Mouse (Mus musculus): ENCODE measurements around the gene Plxnc1. TPM values are rescaled to one million over a fixed set of nuclear protein-coding genes. Genes with fewer than 3 reads are reported as not detected.

Plxnc1 gene
- polyA plus RNA-seq, 1 experiment from 2014 or later = 6.7 TPM

DNA sequence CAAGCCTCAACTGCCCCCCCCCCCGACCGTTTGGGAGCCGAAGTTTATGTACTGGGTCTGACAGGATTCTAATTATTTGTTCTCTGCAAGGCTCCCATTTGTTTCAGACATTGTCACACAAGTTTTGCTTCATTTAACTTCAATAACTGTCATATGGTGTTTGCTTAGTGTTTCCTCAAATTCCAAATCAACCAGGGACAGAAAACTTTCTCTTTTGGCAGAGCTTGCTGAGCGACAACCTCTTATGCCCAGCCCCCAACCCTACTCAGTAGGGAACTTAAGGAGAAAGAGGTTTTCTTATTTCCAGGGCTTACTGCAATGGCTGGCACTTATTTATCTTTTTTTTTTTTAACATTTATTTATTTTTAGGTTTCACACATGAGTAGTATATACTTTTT, 30.5 kb upstream of the Plxnc1 start:
- H3K9ac ChIP-seq = no peak overlapping the region
- H3K4me3 ChIP-seq = no peak overlapping the region
- H3K4me2 ChIP-seq = no peak overlapping the region
- no peaks in the 10 kb centered on the region for H3K27me3 ChIP-seq (replicated peaks)
- 0 out of 2 replicates have a peak, but pooled peaks cover 3% of the 10 kb centered on the region for H3K9me3 ChIP-seq (replicated peaks)
- 68% methylated on average over 4 of the region's 4 CpGs for WGBS
- H3K36me3 ChIP-seq = no peaks in the 10 kb centered on the region
- 0 out of 2 replicates have a peak, but pooled peaks cover 4% of the 10 kb centered on the region for H3K4me1 ChIP-seq (replicated peaks)
- ATAC-seq (ENCODE audit: insufficient number of reproducible peaks, low FRiP score) = no peak
- H3K27ac ChIP-seq (ENCODE audit: poor library complexity, severe bottlenecking) = no peak overlapping the region

DNA sequence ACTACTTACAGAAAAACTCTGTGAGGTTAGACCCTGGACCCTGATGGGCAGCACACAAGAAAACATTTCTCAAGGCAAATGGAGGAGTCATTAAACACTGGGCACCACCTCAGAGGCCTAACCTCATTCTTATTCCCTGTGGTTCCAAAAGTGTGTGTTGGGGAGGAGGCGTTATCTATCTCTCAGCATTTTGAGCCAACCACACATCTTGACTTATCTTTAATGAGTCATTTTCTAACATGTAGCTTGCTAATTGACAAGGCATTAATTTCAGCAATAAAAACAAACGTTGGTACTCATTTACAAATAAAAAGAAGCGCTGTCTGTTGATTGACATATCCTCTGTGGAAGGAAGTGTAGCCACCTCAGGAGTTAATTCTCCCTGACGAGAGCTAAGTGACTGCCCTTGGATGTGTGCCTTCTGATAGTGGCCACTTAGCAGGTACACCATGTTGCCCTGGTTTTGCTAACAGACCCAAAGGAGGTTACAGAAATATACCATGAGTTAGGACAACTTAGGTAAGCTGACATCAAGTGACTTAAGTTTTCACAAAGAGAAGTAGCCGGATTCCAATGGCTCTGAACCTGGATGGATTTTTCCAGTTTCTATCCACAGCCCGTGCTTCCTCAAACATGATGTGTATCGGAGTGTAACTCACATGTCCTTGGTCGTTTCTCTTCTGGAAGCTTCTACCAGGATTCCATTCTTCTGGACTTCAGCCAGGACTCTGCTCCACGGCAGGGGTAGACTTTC, 29.9 kb upstream of the Plxnc1 start:
- WGBS = 54% methylated on average over 9 of the region's 9 CpGs
- no peak for ATAC-seq (ENCODE audit: insufficient number of reproducible peaks, low FRiP score)
- Histone ChIP-seq H3K27ac (ENCODE audit: poor library complexity, severe bottlenecking) (no peak overlapping the region), H3K4me1 (replicated peaks) (0 out of 2 replicates have a peak, but pooled peaks cover 4% of the 10 kb centered on the region), H3K9ac (no peak overlapping the region), H3K4me3 (no peak overlapping the region), H3K36me3 (no peaks in the 10 kb centered on the region), H3K9me3 (replicated peaks) (0 out of 2 replicates have a peak, but pooled peaks cover 3% of the 10 kb centered on the region), H3K4me2 (no peak overlapping the region), H3K27me3 (replicated peaks) (no peaks in the 10 kb centered on the region)

DNA sequence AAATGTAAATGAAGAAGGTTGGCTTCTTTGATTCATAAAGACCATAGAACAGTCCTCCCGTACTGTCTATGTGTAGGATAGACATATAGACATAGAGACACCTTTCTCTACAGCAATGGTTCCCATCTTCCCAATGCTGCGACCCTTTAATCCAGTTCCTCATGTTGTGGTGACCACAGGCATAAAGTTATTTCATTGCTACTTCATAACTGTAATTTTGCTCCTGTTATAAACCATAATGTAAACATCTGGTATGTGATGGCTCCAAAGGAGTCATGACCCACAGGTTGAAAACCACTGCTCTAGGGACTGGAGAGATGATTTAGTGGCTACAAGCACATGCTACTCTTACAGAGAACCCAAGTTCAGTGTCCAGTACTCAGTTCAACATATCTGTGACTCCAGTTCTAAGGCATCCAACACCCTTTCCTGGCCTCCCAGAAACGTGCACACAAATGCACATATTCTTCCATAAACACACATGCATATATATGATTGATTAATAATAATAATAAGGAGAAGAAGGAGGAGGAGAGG, 27.1 kb upstream of the Plxnc1 start:
- 64% methylated on average over 3 of the region's 3 CpGs for WGBS
- H3K27me3 ChIP-seq (replicated peaks) = no peaks in the 10 kb centered on the region
- H3K4me2 ChIP-seq = no peak overlapping the region
- no peak overlapping the region for H3K4me3 ChIP-seq
- H3K9ac ChIP-seq = no peak overlapping the region
- 0 out of 2 replicates have a peak, but pooled peaks cover 4% of the 10 kb centered on the region for H3K4me1 ChIP-seq (replicated peaks)
- no peak for ATAC-seq (ENCODE audit: insufficient number of reproducible peaks, low FRiP score)
- H3K36me3 ChIP-seq = no peaks in the 10 kb centered on the region
- 0 out of 2 replicates have a peak, but pooled peaks cover 3% of the 10 kb centered on the region for H3K9me3 ChIP-seq (replicated peaks)
- no peak overlapping the region for H3K27ac ChIP-seq (ENCODE audit: poor library complexity, severe bottlenecking)

DNA sequence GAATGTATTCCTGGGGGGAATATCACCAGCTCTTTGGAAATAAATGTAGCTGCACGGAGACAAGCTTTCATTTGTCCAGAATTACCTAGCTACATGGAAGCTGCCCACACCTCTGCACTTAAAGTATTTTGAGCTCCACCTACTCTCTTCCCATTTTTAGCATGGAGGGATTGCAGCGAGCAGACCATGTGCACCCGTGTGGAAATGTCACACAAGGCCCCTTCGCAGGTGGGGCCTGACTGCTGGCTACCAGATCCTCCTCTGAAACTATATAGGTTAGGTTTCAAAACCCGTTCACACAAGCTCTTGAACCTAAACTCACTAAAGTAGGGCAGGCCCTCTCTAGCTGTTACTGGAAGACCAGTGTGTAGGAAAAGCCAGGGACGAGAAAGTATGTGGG, 25.6 kb upstream of the Plxnc1 start:
- Histone ChIP-seq H3K27ac (ENCODE audit: poor library complexity, severe bottlenecking) (no peak overlapping the region), H3K27me3 (replicated peaks) (no peaks in the 10 kb centered on the region), H3K4me1 (replicated peaks) (0 out of 2 replicates have a peak, but pooled peaks cover 4% of the 10 kb centered on the region), H3K36me3 (no peaks in the 10 kb centered on the region), H3K9ac (no peak overlapping the region), H3K9me3 (replicated peaks) (0 out of 2 replicates have a peak, but pooled peaks cover 3% of the 10 kb centered on the region), H3K4me3 (no peak overlapping the region), H3K4me2 (no peak overlapping the region)
- 74% methylated on average over 6 of the region's 6 CpGs for WGBS
- ATAC-seq (ENCODE audit: insufficient number of reproducible peaks, low FRiP score) = no peak

DNA sequence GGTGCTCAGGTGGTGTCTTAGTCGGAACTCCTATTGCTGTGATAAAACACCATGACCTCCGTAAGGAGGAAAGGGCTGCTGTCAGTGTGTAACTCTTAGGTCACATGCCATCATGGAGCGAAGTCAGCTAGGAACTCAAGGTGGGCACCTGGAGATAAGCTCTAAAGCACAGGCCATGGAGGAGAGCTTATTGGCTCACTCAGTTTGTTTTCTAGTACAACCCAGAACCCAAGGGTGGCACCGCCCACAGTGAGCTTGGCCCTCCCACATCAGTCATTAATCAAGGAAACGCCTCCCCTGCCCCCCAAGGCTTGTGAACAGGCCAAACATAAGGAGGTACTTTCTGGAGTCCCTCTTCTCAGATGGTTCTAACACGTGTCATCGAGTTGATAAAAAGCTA, 22.8 kb upstream of the Plxnc1 start:
- peaks cover 5% of the 10 kb centered on the region; the same call in 1 of the 2 replicates for H3K9me3 ChIP-seq (replicated peaks)
- H3K4me2 ChIP-seq = no peak overlapping the region
- H3K4me1 ChIP-seq (replicated peaks) = no peaks in the 10 kb centered on the region
- H3K4me3 ChIP-seq = no peak overlapping the region
- ATAC-seq (ENCODE audit: insufficient number of reproducible peaks, low FRiP score) = no peak
- H3K36me3 ChIP-seq = no peaks in the 10 kb centered on the region
- no peaks in the 10 kb centered on the region for H3K27me3 ChIP-seq (replicated peaks)
- no peak overlapping the region for H3K9ac ChIP-seq
- 79% methylated on average over 7 of the region's 7 CpGs for WGBS
- H3K27ac ChIP-seq (ENCODE audit: poor library complexity, severe bottlenecking) = no peak overlapping the region

DNA sequence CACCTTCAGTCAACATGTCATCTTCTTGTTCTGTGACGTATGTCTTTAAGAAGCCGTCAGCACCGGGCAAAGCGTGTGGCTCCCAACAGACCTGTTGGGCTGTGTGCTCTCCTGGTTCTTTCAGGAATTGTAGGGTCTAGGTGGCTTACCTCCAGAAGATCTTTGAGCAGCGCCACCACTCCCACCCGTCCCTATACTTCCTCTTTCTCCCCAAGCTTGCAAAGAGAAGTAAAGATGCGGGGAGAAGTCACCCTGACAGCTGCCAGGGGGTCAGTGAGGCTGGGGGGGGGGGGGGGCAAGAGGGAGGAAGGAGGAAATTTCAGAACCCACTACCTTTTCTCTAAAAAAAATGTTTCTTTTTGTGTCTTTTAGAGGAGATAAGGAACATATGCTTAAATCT, 22.2 kb upstream of the Plxnc1 start:
- H3K4me3 ChIP-seq = no peak overlapping the region
- H3K9ac ChIP-seq = no peak overlapping the region
- no peak overlapping the region for H3K27ac ChIP-seq (ENCODE audit: poor library complexity, severe bottlenecking)
- H3K4me2 ChIP-seq = no peak overlapping the region
- no peaks in the 10 kb centered on the region for H3K36me3 ChIP-seq
- 87% methylated on average over 7 of the region's 7 CpGs for WGBS
- peaks cover 5% of the 10 kb centered on the region; the same call in 1 of the 2 replicates for H3K9me3 ChIP-seq (replicated peaks)
- H3K4me1 ChIP-seq (replicated peaks) = no peaks in the 10 kb centered on the region
- no peak for ATAC-seq (ENCODE audit: insufficient number of reproducible peaks, low FRiP score)
- H3K27me3 ChIP-seq (replicated peaks) = no peaks in the 10 kb centered on the region

DNA sequence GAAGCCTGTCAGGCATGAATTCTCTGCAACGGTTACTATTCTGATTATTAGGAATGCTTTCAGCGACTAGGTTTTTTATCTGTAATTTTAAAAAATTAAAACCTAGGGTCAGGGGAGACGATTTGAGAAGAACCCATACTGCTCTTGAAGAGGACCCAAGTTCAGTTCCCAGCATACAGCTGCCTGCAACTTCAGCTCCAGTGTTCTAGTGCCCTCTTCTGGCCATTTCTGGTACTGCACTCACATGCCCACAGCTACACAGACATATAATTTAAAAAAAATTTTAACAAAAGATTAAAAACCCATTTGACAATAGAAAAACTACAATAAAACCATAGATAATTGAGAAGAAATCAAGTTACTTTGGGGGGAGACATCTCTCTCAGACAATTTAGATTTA, 20.5 kb upstream of the Plxnc1 start:
- Histone ChIP-seq H3K9me3 (replicated peaks) (peaks cover 5% of the 10 kb centered on the region; the same call in 1 of the 2 replicates), H3K36me3 (no peaks in the 10 kb centered on the region), H3K27me3 (replicated peaks) (no peaks in the 10 kb centered on the region), H3K9ac (no peak overlapping the region), H3K4me3 (no peak overlapping the region), H3K4me1 (replicated peaks) (no peaks in the 10 kb centered on the region), H3K27ac (ENCODE audit: poor library complexity, severe bottlenecking) (no peak overlapping the region), H3K4me2 (no peak overlapping the region)
- no peak for ATAC-seq (ENCODE audit: insufficient number of reproducible peaks, low FRiP score)
- 83% methylated on average over 3 of the region's 3 CpGs for WGBS

DNA sequence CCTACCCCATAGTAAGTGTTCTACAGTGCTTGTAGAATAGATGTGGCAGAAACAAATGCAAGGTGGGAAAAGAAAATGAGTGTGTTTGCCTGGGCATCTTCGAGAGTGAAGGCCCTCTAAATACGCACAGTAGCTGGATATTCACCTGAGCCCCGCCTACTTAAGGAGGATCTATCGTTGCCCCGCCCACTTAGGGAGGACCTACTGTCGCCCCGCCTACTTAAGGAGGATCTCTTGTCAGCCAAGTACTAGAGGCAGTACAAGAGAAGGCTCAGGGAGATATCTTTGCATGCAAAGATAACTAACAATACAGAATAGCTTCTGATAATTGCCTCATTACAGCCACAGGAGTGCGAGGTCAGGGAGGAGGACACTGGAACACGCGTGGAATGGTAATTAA, 17.4 kb upstream of the Plxnc1 start:
- H3K4me3 ChIP-seq = no peak overlapping the region
- H3K27ac ChIP-seq (ENCODE audit: poor library complexity, severe bottlenecking) = no peak overlapping the region
- no peak overlapping the region for H3K9ac ChIP-seq
- no peak overlapping the region for H3K4me2 ChIP-seq
- no peaks in the 10 kb centered on the region for H3K4me1 ChIP-seq (replicated peaks)
- 70% methylated on average over 10 of the region's 10 CpGs for WGBS
- ATAC-seq (ENCODE audit: insufficient number of reproducible peaks, low FRiP score) = no peak
- H3K36me3 ChIP-seq = no peaks in the 10 kb centered on the region
- H3K27me3 ChIP-seq (replicated peaks) = no peaks in the 10 kb centered on the region
- peaks cover 5% of the 10 kb centered on the region; the same call in 1 of the 2 replicates for H3K9me3 ChIP-seq (replicated peaks)

DNA sequence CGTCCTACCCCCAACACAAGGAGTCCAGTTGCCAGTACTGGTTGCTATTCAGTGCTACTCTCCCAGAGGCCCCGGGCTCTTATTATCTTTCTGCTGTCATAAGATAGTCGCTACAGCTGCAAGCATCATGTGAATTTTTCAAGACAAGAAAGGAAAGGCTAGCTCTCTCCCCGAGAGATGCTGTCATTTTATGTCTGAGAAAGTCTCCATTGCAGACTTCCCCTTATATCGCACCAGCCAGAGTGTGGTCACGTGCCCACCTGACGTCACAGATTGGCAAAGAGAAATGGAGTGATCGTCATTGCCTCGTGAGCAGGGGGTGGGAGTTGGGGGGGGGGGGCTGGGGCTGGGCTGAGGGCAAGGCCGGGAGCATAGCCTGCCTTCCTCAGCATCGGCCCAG, 16.6 kb upstream of the Plxnc1 start:
- Histone ChIP-seq H3K27ac (ENCODE audit: poor library complexity, severe bottlenecking) (no peak overlapping the region), H3K36me3 (no peaks in the 10 kb centered on the region), H3K4me2 (no peak overlapping the region), H3K4me1 (replicated peaks) (no peaks in the 10 kb centered on the region), H3K9ac (no peak overlapping the region), H3K4me3 (no peak overlapping the region), H3K9me3 (replicated peaks) (peaks cover 5% of the 10 kb centered on the region; the same call in 1 of the 2 replicates), H3K27me3 (replicated peaks) (no peaks in the 10 kb centered on the region)
- 68% methylated on average over 11 of the region's 11 CpGs for WGBS
- ATAC-seq (ENCODE audit: insufficient number of reproducible peaks, low FRiP score) = no peak

DNA sequence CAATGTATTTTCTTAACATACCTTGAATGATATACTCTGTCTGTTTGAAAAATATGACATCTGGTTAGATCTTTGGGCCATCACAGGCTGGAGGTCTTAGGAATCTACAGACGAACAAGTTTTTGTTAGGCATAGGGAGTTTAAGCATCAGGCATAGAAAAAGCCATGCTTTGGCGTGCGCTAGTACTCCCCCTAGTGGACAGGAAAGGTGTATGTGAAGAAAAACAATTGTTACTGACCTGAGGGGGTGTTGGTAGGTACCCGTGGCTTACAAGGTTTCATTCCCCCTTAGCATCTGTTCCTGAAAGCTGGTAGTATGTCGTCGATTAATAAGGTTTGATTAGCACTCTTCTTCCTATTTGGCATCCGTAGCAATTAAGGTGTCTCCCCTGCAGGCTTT, 13.7 kb upstream of the Plxnc1 start:
- Histone ChIP-seq H3K9ac (no peak overlapping the region), H3K27me3 (replicated peaks) (no peaks in the 10 kb centered on the region), H3K27ac (ENCODE audit: poor library complexity, severe bottlenecking) (no peak overlapping the region), H3K9me3 (replicated peaks) (no peaks in the 10 kb centered on the region), H3K36me3 (no peaks in the 10 kb centered on the region), H3K4me2 (no peak overlapping the region), H3K4me1 (replicated peaks) (no peaks in the 10 kb centered on the region), H3K4me3 (no peak overlapping the region)
- WGBS = 12% methylated on average over 7 of the region's 7 CpGs
- no peak for ATAC-seq (ENCODE audit: insufficient number of reproducible peaks, low FRiP score)

DNA sequence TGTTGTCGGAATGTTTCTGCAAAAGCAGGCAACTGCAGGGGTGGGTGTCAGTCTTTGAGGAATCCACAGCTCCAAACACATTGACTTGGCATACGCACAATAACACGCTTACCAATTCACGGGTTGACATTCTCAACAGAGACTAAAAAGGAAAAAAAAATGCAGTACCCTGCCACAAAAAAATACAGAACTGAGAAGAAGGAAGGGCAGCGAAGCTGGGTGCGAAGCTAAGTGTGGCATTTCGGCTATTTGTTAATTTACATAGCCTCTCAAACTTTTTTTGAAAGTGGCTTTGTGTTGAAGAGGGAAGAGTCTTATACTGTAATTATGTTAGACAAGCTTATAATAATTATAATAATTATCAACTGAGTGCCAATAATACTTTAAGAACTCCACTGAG, 13.1 kb upstream of the Plxnc1 start:
- Histone ChIP-seq H3K27me3 (replicated peaks) (no peaks in the 10 kb centered on the region), H3K4me1 (replicated peaks) (no peaks in the 10 kb centered on the region), H3K36me3 (no peaks in the 10 kb centered on the region), H3K4me2 (no peak overlapping the region), H3K4me3 (no peak overlapping the region), H3K9ac (no peak overlapping the region), H3K27ac (ENCODE audit: poor library complexity, severe bottlenecking) (no peak overlapping the region), H3K9me3 (replicated peaks) (no peaks in the 10 kb centered on the region)
- 86% methylated on average over 7 of the region's 7 CpGs for whole genome bisulfite sequencing
- no peak for ATAC-seq (ENCODE audit: insufficient number of reproducible peaks, low FRiP score)
